Mouse (Mus musculus) layer of hippocampus, adult 8-10 months (tissue): Measurements from ENCODE around the gene Ndrg3. TPM values are rescaled to one million over a fixed set of nuclear protein-coding genes. Genes with fewer than 3 reads are reported as not detected.
"Not testable (repeated sequence)": the region's sequence is repeated elsewhere in the genome, so short reads cannot be mapped to it uniquely, and the experiment has no call there.

ENCODE experiments used
- DNase-seq, 2 experiments: peaks; one replicate each; pipeline ENCODE4 v3.0.0; 2022; ENCODE audit warnings: low spot score in 2 of 2
- total RNA-seq, 4 experiments: library from RNA; stranded (reverse); gene quantifications; 2 replicates each; pipeline ENCODE4 v1.2.4; 2022

Gene Ndrg3
- total RNA-seq, 4 experiments from 2014 or later: 385 to 449 (median 420) TPM

- DNase-seq: not testable (repeated sequence)
Observed at GRCm38 (mm10) chr2:156902411-156902810, 89.4 kb downstream of the Ndrg3 start.

- no peak for DNase-seq
Observed at GRCm38 (mm10) chr2:156901883-156902282, 90.0 kb downstream of the Ndrg3 start.

- no peak for DNase-seq
Observed at GRCm38 (mm10) chr2:156901344-156901743, 90.5 kb downstream of the Ndrg3 start.

- no peak for DNase-seq
Observed at GRCm38 (mm10) chr2:156899184-156899583, 92.7 kb downstream of the Ndrg3 start.

- no peak for DNase-seq
Observed at GRCm38 (mm10) chr2:156898374-156898773, 93.5 kb downstream of the Ndrg3 start.

GRCm38 (mm10) chr2:156897034-156897433 is 94.8 kb downstream of the Ndrg3 start:
- DNase-seq: peak in 1 of 2 experiments; percentile 36

- DNase-seq: no peak
Observed at GRCm38 (mm10) chr2:156896384-156896914, 95.4 kb downstream of the Ndrg3 start.

- DNase-seq: no peak
Observed at GRCm38 (mm10) chr2:156894496-156895265, 97.2 kb downstream of the Ndrg3 start.

- no peak for DNase-seq
Observed at GRCm38 (mm10) chr2:156892821-156893220, 99.0 kb downstream of the Ndrg3 start.

- no peak for DNase-seq
Observed at GRCm38 (mm10) chr2:156892240-156892639, 99.6 kb downstream of the Ndrg3 start.

GRCm38 (mm10) chr2:156888490-156888889 is 103.4 kb downstream of the Ndrg3 start:
- DNase-seq: no peak

GRCm38 (mm10) chr2:156887017-156887416 is 104.8 kb downstream of the Ndrg3 start, which contains the start of gene Sla2:
Gene Sla2 (minus strand): TSS chr2:156887192.
- no peak for DNase-seq

GRCm38 (mm10) chr2:156886084-156886631 is 105.7 kb downstream of the Ndrg3 start:
- no peak for DNase-seq

- DNase-seq: not testable (repeated sequence)
Observed at GRCm38 (mm10) chr2:156885666-156886065, 106.2 kb downstream of the Ndrg3 start.

- DNase-seq: no peak
Observed at GRCm38 (mm10) chr2:156884396-156885211, 107.3 kb downstream of the Ndrg3 start.

- no peak for DNase-seq
Observed at GRCm38 (mm10) chr2:156882431-156883001, 109.3 kb downstream of the Ndrg3 start.

GRCm38 (mm10) chr2:156879541-156879940 is 112.3 kb downstream of the Ndrg3 start:
- no peak for DNase-seq

GRCm38 (mm10) chr2:156877726-156878125 is 114.1 kb downstream of the Ndrg3 start:
- DNase-seq: no peak
